Mouse (Mus musculus) limb, embryonic 14.5 days (tissue): Measurements from ENCODE around the gene Sf3a3. TPM values are rescaled to one million over a fixed set of nuclear protein-coding genes. Genes with fewer than 3 reads are reported as not detected.

Experiments
- ATAC-seq: fragments of 200-750 bp; cut with Nextera tagmentation; 2 replicates; pipeline ENCODE4 v1.8.0; 2017; ENCODE audit warnings: low read depth, moderate number of reproducible peaks, moderate TSS enrichment; ENCODE audit not compliant: low FRiP score
- DNase-seq: peaks from one replicate; pipeline ENCODE4 v3.0.0-alpha.2; 2015; ENCODE audit warnings: low spot score
- H3K27ac ChIP-seq: fragments of 300-500 bp; sonication (generic); replicated peaks from 2 replicates; pipeline ENCODE4 v1.5.1; 2014; ENCODE audit warnings: low read depth, mild to moderate bottlenecking, low read length, moderate library complexity, mixed read lengths
- H3K27me3 ChIP-seq: fragments of 300-500 bp; sonication (generic); 2 replicates; pipeline ENCODE4 v1.6.1; 2014; ENCODE audit warnings: low read length, mixed read lengths; ENCODE audit not compliant: control insufficient read depth, insufficient read depth
- H3K36me3 ChIP-seq: fragments of 300-500 bp; sonication (generic); 2 replicates; pipeline ENCODE4 v1.6.1; 2014; ENCODE audit warnings: mild to moderate bottlenecking, low read length, moderate library complexity, mixed read lengths; ENCODE audit not compliant: control insufficient read depth, insufficient read depth
- H3K4me1 ChIP-seq: fragments of 300-500 bp; sonication (generic); 2 replicates; pipeline ENCODE4 v1.6.1; 2014; ENCODE audit warnings: antibody characterized with exemption, low read length, mixed read lengths; ENCODE audit not compliant: control insufficient read depth, insufficient read depth
- H3K4me2 ChIP-seq: fragments of 300-500 bp; sonication (generic); replicated peaks from 2 replicates; pipeline ENCODE4 v1.6.1; 2014; ENCODE audit warnings: low read depth, mild to moderate bottlenecking, low read length, moderate library complexity; ENCODE audit not compliant: severe bottlenecking
- H3K4me3 ChIP-seq: fragments of 300-500 bp; sonication (generic); replicated peaks from 2 replicates; pipeline ENCODE4 v1.5.1; 2014; ENCODE audit warnings: low read length
- H3K9ac ChIP-seq: fragments of 300-500 bp; sonication (generic); 2 replicates; pipeline ENCODE4 v1.6.1; 2014; ENCODE audit warnings: mild to moderate bottlenecking, low read depth, low read length, moderate library complexity; ENCODE audit not compliant: severe bottlenecking
- H3K9me3 ChIP-seq: fragments of 300-500 bp; sonication (generic); 2 replicates; pipeline ENCODE4 v1.6.1; 2016; ENCODE audit warnings: low read length; ENCODE audit not compliant: control insufficient read depth
- POLR2A ChIP-seq: fragments of 200-500 bp; IDR thresholded peaks from 2 replicates; pipeline ENCODE4 v1.8.0; 2012; ENCODE audit warnings: inconsistent platforms, mild to moderate bottlenecking, moderate library complexity, borderline replicate concordance; ENCODE audit not compliant: insufficient read depth, insufficient read length; ENCODE audit errors: extremely low read depth
- WGBS: fragments of 180-500 bp; shearing (Covaris S2); extraction: QIAGEN DNeasy Blood & Tissue Kit; methylation state at CpG from one replicate; pipeline ENCODE4 v1.1.7; 2014; 5-methylcytosine and 5-hydroxymethylcytosine counted together
- polyA plus RNA-seq, 2 experiments: library from polyadenylated mRNA; depleted of rRNA in 1 of 2; stranded (reverse) in 1 of 2; unstranded in 1 of 2; fragments of >200 nt; fragmentation: Nextera tagmentation in 1 of 2; extraction: Ambion mirVana in 1 of 2; gene quantifications; 2 replicates each; pipeline versions ENCODE4 v1.2.1 to v1.2.3; 2012 to 2014

The Sf3a3 gene
- polyA plus RNA-seq, 2 experiments, result 78.6 to 122 TPM

- H3K27ac ChIP-seq, result no peak overlapping the region
- H3K27me3 ChIP-seq, result no peaks in the 10 kb centered on the region
- H3K4me1 ChIP-seq, result peaks cover 10% of the 10 kb centered on the region; the same call in 1 of the 2 replicates
- peak overlapping the region; percentile 69 for H3K4me3 ChIP-seq
- DNase-seq (no peak), ATAC-seq (no peak)
- no peak for TF ChIP-seq POLR2A
- peak overlapping the region; percentile 77; the same call in 1 of the 2 replicates for H3K9ac ChIP-seq
- H3K36me3 ChIP-seq, result peaks cover 11% of the 10 kb centered on the region; the same call in 1 of the 2 replicates
- 62% methylated on average over 3 of the region's 3 CpGs for WGBS
- no peaks in the 10 kb centered on the region for H3K9me3 ChIP-seq
- H3K4me2 ChIP-seq, result peak overlapping the region; percentile 61
Measured at GRCm38 (mm10) chr4:124692416-124692861, 22.1 kb upstream of the Sf3a3 start.

GRCm38 (mm10) chr4:124693135-124693894 lies 21.3 kb upstream of the Sf3a3 start, which contains the start of gene Utp11:
Gene Utp11 (minus strand): TSS chr4:124693600.
- peak within 1 kb of the TSS; percentile 61 for H3K4me2 ChIP-seq
- H3K9ac ChIP-seq, result peak within 1 kb of the TSS; percentile 77
- peak; percentile 95 for ATAC-seq
- no peaks in the 10 kb centered on the region for H3K9me3 ChIP-seq
- DNase-seq, result peak; percentile 95
- 0 out of 2 replicates have a peak, but pooled peaks have one; percentile 50 for TF ChIP-seq POLR2A
- WGBS, result 1% methylated on average over 43 of the region's 43 CpGs
- peaks cover 9% of the 10 kb centered on the region; the same call in 1 of the 2 replicates for H3K36me3 ChIP-seq
- H3K4me3 ChIP-seq, result peak within 1 kb of the TSS; percentile 69
- H3K27me3 ChIP-seq, result no peaks in the 10 kb centered on the region
- peak within 1 kb of the TSS; percentile 61 for H3K27ac ChIP-seq
- peaks cover 10% of the 10 kb centered on the region; the same call in 1 of the 2 replicates for H3K4me1 ChIP-seq

- no peak overlapping the region for H3K4me3 ChIP-seq
- no peaks in the 10 kb centered on the region for H3K9me3 ChIP-seq
- H3K4me2 ChIP-seq, result no peak overlapping the region
- H3K36me3 ChIP-seq, result peaks cover 4% of the 10 kb centered on the region; the same call in 1 of the 2 replicates
- WGBS, result 73% methylated on average over 2 of the region's 2 CpGs
- no peak overlapping the region for H3K9ac ChIP-seq
- peaks cover 13% of the 10 kb centered on the region for H3K4me1 ChIP-seq
- H3K27me3 ChIP-seq, result no peaks in the 10 kb centered on the region
- ATAC-seq (no peak), DNase-seq (no peak)
- TF ChIP-seq POLR2A, result no peak
- H3K27ac ChIP-seq, result no peak overlapping the region
Measured at GRCm38 (mm10) chr4:124694572-124694971, 20.0 kb upstream of the Sf3a3 start.

- TF ChIP-seq POLR2A, result no peak
- Histone ChIP-seq H3K27ac (no peak overlapping the region), H3K9ac (peak overlapping the region; percentile 5; the same call in 1 of the 2 replicates), H3K4me3 (no peak overlapping the region), H3K9me3 (no peaks in the 10 kb centered on the region), H3K27me3 (no peaks in the 10 kb centered on the region), H3K4me1 (peaks cover 17% of the 10 kb centered on the region), H3K36me3 (peaks cover 3% of the 10 kb centered on the region; the same call in 1 of the 2 replicates), H3K4me2 (peak overlapping the region; percentile 18; the same call in 1 of the 2 replicates)
- 7% methylated on average over 18 of the region's 18 CpGs for WGBS
- DNase-seq (no peak), ATAC-seq (no peak)
Measured at GRCm38 (mm10) chr4:124695786-124696516, 18.6 kb upstream of the Sf3a3 start.

- peak overlapping the region; percentile 88 for H3K27ac ChIP-seq
- H3K4me2 ChIP-seq, result peak overlapping the region; percentile 75
- TF ChIP-seq POLR2A, result no peak
- H3K9me3 ChIP-seq, result no peaks in the 10 kb centered on the region
- H3K4me1 ChIP-seq, result peaks cover 38% of the 10 kb centered on the region
- H3K27me3 ChIP-seq, result no peaks in the 10 kb centered on the region
- no peak for DNase-seq
- H3K36me3 ChIP-seq, result no peaks in the 10 kb centered on the region
- peak overlapping the region; percentile 87 for H3K4me3 ChIP-seq
- WGBS, result 10% methylated on average over 6 of the region's 6 CpGs
- H3K9ac ChIP-seq, result peak overlapping the region; percentile 43; the same call in 1 of the 2 replicates
- no peak for ATAC-seq
Measured at GRCm38 (mm10) chr4:124699791-124700190, 14.8 kb upstream of the Sf3a3 start.
